Mouse (Mus musculus) CD4-positive helper T cell, adult 2 months (primary cell): Measurements from ENCODE around the gene Rap1a.
A peak's percentile ranks its signal among the peaks of the same experiment; 100 is the strongest.

ENCODE experiments used
- DNase-seq: peaks from one replicate; pipeline ENCODE4 v3.0.0-alpha.2; 2012; ENCODE audit warnings: low read depth, missing footprints, low spot score

Gene Rap1a

DNA sequence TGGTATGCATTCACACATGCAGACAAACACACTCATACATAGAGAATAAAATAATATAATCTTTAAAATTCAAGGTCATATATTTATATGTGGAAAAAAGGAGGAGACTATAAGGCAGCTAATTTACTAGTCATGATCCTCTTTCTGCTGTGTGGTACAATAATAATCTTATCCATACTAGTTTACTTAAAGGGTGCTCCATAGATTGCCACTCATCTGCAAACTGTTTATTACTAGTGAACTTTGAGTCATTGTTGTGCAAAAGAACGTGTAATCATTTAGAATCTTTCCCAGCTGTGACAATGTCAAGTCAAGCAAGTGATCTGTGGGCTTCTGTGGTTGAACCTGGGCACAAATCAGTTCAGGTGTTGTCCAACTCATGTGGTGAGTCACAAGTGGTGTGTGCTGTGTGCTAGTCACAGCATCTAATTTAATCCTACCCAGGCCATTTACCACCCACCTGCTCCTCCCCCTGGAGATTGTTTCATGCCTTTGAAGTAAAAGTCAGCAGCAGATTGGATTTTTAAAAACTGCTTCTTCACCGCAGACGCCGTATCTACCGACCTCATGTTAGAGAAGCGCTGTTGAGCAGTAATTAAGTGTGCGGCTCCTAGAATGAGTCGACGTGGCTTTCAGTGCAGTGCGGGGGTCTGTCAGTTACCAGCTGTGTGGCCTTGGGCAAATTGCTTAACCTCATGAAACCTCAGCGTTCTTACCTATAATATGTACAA is 5.5 kb upstream of the Rap1a start:
- DNase-seq: peak; percentile 38

DNA sequence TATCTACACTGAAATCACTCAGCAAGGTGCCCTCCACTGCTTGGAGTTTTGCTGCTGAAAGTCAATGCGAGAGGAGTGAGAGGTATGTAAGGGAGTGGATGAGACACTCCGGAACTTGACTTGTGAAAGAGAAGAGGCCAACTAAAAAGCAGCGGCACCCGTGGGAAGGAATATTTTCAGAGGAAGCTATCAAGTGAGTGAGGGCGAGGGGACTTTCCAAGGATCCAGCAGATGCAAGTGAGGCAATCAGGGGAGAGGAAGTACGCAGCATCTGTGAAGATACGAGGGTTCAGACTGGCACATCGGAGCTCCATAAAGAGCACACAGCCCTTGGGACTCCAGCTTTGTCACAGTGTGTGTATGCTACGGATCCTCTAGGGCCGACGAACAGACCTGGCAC is 2.5 kb upstream of the Rap1a start:
- DNase-seq: peak; percentile 74

DNA sequence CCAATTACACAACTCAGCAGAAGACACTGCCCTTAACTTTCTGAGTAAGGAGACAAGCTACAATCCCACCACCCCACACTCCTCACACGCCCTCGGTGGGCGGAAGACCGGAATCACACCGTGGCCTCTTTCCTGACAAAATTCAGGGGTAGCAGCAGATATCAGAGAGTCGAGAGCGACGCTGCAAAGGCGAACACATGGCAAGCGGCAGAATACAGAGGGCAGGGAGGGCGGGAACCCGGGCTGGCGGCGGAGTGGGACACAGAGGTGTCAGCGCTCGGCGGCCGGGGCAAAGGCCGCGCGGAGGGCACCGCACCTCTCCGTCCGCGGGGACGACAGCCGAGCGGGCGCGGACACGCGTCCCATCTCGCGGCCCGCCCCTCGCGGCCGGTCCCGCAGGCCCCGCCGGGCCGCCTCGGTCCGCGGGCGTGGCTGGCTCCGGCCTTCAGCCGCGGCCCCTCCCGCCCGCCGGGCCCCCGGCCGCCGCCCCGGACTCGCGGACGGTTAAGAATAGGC is 403 bp downstream of the Rap1a start:
- DNase-seq: peak; percentile 65

DNA sequence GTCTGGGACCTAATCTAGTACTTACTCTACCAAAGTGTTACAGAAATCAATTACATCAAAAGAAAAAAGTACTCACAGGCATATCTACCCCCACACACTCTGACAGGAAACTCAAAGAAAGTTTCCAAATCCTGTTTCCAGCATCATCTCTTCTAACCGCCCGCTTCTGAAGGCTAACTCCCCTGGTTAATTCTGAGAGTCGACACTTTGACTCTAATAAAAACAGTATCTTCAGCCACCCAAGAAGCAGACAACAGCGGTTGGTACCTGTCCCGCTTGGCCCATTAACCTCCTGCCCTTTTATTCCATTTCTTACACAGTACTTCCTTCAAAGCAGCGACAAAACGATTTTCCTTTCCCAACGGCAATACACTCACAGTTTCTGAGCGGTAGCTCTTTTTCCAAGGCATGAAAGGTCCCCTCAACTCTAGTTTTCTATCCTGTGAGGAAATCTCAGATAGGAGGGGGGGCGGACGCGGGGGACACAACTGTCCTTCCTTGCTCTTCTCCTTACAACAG is 921 bp downstream of the Rap1a start:
- peak; percentile 83 for DNase-seq

DNA sequence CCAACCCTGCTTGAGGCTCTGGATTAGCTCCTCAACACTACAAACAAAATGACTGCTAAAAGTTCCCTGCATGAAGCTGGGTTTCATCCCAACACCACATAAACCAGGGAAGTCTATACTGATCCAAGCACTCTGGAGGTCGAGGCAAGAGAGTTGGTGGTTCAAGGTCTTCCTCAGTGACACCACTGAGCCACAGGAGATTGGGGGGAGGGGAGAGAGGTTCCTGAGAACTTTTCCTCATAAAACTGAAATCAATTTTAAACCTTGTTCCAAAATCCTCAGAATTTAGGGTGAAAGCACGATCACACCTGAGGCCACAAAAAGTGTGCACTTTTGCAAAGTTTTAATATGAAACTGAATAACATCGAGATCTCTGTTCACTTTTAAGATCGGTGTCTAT is 1.8 kb downstream of the Rap1a start:
- DNase-seq: no peak

DNA sequence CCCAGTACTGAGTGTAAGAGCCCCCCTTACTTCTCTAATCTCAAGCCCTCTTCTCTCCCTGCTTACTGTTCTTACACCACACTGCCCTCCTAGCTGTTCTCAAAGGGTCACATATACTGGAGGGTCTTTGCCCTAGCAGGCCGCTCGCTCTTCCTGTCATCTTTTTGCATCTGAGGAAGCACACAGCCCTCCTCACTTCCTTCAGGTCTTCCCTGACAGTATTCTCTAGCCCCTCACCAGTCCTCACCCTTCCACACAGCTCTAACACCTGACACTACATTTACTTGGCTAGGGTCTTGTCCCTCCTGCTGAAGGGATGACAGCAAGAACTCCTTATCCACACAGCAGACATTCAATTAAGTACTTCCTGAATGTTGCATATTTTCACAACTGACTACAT is 2.4 kb downstream of the Rap1a start:
- DNase-seq: no peak

DNA sequence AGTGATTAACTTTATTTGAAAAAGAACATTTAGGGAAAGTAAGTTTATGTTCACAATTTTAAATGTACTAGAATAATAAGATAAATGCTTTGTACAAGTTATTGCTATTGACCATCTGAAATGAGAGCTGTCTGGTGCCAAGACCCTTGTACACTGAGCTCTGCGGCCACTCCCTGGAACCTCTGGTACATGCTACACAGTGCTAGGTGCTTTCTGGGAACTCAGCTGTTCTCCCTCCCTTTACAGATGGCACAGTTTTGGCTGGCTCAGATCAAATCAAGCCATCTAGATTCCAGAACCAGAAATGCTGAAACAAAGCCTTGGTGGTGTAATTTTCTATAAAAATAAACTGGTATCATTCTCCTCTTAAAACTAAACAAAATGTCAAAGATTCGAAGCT is 3.7 kb downstream of the Rap1a start:
- DNase-seq: no peak

DNA sequence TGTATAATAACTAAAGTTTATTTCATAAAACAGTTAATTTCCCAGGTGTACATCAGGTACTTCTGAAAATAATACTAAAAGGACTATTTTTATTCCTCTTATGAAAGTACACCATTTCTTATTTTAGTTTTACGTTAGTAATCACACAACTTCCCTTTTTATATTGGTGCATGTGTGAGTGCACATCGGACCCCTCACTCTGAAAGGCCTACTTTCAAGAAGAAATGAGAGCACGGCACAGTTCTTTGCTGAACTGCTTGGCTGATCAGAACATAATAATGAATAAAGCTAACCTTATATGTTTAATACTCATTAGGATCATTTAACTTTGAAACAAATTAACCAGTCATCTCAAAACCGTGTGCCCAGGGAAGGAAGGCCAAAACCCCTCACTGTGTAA is 4.4 kb downstream of the Rap1a start:
- DNase-seq: no peak

DNA sequence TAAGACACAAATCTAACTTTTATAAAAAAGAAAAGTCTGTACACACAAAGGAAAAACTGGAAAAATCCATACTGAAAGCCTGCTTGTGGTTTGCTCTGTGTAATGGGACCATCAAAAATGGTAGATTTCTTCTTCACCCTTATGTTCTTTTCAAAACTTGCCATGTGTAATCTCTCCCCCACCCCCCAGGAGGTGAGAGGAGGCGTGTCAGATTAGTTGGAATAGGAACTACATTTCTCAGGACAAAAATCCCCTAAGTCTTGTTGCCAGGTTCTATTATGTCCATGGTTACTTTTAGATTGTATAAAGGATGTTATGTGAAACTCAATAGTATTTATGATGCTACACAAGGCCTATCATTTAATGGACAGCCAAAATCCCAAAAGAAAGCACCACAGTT is 6.8 kb downstream of the Rap1a start:
- DNase-seq: no peak

DNA sequence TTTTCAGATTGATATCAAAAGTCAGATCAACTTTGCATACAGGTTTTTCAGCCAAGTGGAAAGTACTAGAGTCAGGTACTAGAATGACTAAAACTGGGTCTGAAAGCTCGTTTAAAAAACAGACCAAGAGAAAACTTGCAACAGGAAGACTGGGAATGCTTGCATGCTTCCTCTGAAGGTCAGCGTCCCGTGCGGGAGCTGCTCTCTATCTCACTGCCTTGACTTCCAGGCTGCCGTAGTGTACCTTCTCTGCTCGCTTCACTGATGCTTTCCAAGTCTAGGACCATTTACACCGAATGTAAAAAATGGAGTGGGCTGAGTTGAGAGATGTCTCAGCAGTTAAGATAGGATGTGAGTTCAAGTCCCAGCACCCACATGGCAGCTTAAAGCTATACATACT is 8.8 kb downstream of the Rap1a start:
- no peak for DNase-seq

DNA sequence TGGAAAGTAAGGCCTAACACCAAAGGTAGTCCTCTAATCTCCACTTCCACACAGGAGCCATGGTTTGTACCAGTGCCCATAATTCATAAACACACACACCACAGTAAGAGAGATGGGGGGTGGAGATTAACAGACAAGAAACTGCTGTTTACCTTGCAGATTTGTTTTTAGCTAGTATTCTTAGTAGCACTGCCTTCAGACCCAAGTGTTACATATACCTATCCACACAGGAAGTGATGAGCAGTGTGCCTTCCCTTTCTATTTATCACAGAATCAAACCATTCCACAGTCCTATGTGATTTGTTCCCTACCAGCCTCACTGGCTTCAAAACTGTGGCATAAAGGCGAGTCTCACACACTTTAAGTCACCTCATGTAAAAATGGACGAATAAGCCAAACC is 10.0 kb downstream of the Rap1a start:
- peak; percentile 25 for DNase-seq

DNA sequence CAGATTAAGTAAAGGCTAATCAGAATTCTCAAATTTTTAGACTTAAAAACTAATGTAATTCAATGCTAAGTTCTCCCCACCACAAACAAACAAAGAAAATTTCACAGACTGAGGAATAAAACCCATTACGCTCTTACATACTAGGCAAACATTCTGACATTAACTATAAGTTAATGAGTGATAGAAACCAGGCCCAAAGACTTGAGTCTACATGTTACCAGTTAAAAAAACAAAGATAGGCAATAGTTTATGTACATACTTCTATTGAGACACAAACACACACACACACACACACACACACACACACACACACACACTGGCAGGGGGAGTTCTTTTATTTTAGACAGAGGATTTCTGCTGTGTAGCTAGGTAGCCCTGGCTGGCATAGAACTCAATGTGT is 10.8 kb downstream of the Rap1a start:
- DNase-seq: no peak

DNA sequence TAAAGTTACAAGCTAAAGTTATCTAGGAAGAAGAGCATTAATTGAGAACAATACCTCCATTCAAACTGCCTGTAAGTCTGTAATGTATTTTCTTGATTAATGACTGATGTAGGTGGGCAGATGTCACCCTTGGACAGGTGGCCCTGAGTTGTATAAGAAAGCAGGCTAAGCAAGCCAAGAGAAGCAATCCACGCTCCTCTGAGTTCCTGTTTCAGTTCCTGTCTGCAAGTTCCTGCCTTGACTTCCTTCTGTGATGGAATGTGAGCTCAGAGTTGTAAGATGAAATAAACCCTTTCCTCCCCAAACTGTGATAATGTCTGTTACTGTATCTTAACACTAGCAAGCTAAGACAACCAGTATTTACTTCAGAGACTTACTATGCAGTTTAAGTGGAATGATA is 11.4 kb downstream of the Rap1a start:
- DNase-seq: no peak

DNA sequence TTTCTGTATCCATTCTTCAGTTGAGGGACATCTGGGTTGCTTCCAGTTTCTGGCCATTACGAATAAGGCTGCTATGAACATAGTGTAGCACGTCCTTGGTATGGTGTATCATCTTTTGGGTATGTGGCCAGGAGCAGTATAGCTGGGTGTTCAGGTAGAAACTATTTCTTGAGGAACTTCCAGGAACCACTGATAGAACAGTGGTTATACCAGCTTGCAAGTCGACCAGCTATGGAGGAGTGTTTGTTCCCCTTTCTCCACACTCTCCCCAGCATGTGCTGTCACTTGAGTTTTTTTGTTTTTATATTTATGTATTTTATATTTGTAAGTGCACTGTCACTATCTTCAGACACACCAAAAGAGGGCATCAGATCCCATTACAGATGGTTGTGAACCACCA is 13.8 kb downstream of the Rap1a start:
- no peak for DNase-seq

DNA sequence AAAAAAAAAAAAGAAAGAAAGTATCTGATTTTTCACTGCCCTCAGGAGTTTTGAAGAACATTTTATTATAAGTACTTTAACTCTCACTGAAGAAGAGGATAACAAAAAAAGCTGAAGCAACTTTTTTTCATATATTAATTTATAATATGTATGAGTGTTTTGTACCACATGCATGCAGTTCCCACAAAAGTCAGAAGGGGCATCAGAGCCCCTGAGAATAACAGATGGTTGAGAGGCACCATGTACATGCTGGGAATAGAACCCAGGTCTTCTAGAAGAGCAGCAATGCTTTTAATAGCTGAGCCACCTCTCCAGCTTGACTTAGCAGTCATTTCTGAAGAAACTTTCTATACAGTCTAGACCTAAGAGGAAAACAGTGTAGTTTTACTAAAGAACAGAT is 15.3 kb downstream of the Rap1a start:
- no peak for DNase-seq

DNA sequence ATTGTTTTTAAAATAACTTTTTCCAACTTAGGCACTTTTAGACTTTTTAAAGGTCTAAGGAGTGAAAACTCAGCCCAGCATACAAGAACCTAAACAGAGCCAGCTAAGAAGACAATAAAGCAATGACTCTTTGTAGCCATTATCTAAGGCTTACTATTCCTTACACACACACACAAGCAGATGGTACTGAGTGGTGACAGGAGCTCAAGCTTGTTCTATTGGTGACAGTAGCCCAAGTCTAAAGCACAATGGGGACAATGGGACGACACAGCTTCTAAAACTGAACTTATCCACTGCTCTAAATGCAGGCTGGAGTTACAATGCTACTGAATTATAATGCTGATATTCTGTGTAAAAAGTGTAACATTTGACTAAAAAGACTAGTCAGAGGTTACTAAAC is 17.3 kb downstream of the Rap1a start:
- DNase-seq: no peak

DNA sequence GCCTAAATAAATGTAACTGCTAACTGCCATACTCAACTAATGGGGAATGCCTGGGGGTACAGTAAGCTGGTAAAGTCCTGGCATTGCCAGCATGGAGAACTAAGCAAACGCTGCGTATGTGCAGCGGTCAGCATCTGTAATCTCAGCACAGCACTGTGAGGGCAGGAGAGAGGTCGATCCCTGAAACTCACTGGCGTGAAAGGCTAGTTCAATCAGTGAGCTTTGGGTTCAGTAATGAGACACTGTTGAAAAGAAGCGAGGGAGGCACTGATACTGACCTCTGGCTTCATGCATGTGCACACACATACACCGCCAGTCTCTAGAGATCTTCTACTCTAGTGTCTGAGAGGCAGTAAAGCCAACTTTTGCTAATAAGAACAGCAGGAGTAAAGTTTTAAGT is 18.7 kb downstream of the Rap1a start:
- DNase-seq: no peak

DNA sequence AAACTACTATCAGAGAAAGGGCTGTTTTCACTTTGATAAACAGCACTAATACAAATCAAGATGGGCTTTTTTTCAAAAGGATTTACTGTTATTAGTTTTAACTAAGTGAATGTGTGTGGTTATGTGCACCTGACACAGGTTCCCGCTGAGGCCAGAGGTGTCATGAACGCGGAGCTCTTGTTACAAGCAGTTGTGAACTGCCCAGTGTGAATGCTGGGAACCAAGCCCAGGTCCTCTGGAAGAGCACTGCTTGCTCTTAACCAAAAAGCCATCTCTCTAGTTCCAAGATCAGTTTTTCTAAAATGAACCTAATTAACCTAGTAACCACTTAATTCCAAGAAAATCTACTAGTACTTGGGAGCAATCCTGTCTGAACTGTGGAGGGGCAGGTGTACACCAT is 23.1 kb downstream of the Rap1a start:
- DNase-seq: no peak

DNA sequence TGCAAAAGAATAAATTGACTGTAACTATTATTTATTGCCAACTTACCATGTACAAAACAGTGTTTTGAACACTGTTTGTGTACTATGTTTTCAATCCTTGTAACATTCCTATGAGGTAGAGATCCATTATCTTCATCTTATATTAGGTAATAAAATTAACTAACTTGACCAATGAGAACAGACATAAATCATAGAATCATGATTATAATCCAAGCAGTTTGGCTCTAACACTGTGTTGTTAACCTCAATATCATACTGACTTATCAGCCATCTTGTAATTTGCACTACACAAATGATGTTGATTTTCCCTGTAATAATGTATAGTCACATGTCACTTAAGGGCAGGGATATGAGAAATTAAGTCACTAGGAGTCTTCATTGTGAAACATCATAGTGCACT is 26.6 kb downstream of the Rap1a start:
- no peak for DNase-seq

DNA sequence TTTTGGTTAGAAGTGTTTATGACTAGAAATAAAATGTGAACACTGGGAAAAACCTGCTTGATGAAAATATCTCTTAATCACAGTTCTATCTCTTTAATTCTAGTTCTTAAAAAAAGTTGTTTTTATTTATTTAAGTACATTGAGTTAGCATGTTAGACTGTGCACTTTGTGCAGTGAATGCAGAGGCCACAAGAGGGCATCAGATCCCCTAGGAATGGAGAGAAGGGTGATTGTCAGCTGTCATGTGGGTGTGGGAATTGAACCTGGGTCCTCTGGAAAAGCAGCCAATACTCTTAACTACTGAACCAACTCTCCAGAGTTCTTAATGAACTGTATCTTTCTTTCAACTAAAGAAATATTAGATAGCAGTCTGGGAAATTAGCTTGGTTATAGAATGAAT is 29.6 kb downstream of the Rap1a start:
- DNase-seq: peak; percentile 56

DNA sequence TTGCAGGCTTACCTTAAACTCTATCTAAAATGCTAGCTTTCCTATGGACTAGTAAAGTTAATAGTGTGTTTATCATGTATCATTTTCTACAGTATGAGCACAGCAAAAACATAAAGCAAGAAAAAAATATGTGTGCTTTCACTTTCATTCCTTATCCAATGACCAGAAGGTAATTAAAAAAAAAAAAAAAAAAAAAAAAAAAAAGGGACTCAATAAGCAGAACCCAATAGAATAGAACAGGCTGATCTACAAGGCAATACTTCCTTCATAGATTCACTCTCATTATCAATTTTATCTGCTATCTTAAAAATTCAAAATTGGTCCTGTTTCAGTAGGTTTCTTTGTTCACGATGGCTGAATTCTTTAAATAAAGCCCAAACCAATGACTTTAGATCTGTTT is 30.3 kb downstream of the Rap1a start:
- DNase-seq: no peak

DNA sequence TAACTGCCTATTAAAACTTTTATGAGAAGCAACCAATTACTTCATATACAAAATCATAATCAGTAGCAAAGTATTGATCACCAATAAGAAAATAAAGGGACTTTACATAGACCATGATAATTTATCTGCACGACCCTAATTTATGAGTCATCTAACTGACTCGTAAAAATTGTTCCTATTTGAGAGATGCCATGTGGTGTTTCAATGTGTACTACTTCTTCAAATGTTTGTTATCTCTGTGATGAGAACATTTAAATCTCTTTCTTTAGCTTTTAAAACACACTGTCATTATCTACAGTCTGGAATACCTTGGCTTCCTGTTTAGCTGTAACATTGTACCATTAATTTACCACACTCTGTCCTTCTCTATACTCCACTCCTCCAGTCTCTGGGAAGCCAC is 31.8 kb downstream of the Rap1a start:
- no peak for DNase-seq

DNA sequence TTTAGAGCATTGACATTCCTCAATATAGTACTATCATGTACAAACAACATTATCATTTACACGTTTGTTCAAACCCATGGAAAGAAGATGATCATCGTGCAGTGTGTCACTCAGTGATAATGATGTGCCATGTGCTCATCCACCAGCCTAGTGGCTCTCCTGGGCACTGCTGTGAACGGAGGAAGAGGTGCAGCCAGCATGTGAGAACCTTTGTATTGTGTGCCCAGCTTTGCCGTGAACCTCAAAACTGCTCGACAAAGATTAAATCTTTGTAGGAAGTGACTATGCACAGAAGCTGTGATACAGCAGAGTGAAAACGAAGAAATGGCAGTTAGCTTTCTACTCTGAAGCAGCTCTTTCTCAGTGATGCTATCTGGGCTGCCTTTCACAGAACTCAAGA is 32.6 kb downstream of the Rap1a start:
- DNase-seq: peak; percentile 76
